Mouse (Mus musculus) neural tube, embryonic 11.5 days (tissue): ENCODE data around the gene Prps1. TPM values are rescaled to one million over a fixed set of nuclear protein-coding genes. Genes with fewer than 3 reads are reported as not detected.

ENCODE experiments used
- ATAC-seq: fragments of 200-750 bp; cut with Nextera tagmentation; 2 replicates; pipeline ENCODE4 v1.8.0; 2017; ENCODE audit warnings: moderate number of reproducible peaks, mild to moderate bottlenecking, moderate TSS enrichment, moderate library complexity; ENCODE audit not compliant: insufficient read depth, low FRiP score, low TSS enrichment
- DNase-seq: peaks from one replicate; pipeline ENCODE4 v3.0.0-alpha.2; 2015; ENCODE audit warnings: low spot score
- H3K27ac ChIP-seq: fragments of 300-500 bp; sonication (generic); 2 replicates; pipeline ENCODE4 v1.5.1; 2014; ENCODE audit warnings: low read depth, mild to moderate bottlenecking, low read length
- H3K27me3 ChIP-seq: fragments of 300-500 bp; sonication (generic); 2 replicates; pipeline ENCODE4 v1.6.1; 2014; ENCODE audit warnings: mild to moderate bottlenecking, low read length, mixed read lengths; ENCODE audit not compliant: control insufficient read depth, insufficient read depth
- H3K36me3 ChIP-seq: fragments of 300-500 bp; sonication (generic); 2 replicates; pipeline ENCODE4 v1.6.1; 2014; ENCODE audit warnings: mild to moderate bottlenecking, low read length, moderate library complexity, mixed read lengths; ENCODE audit not compliant: control insufficient read depth, insufficient read depth
- H3K4me1 ChIP-seq: fragments of 300-500 bp; sonication (generic); 2 replicates; pipeline ENCODE4 v1.6.1; 2014; ENCODE audit warnings: low read length, mixed read lengths; ENCODE audit not compliant: control insufficient read depth, insufficient read depth
- H3K4me2 ChIP-seq: fragments of 300-500 bp; sonication (generic); 2 replicates; pipeline ENCODE4 v1.6.1; 2014; ENCODE audit warnings: low read depth, mild to moderate bottlenecking, moderate library complexity
- H3K4me3 ChIP-seq: fragments of 300-500 bp; sonication (generic); 2 replicates; pipeline ENCODE4 v1.5.1; 2014; ENCODE audit warnings: low read depth, low read length
- H3K9ac ChIP-seq: fragments of 300-500 bp; sonication (generic); 2 replicates; pipeline ENCODE4 v1.6.1; 2014; ENCODE audit warnings: mild to moderate bottlenecking, low read length
- H3K9me3 ChIP-seq: fragments of 300-500 bp; sonication (generic); 2 replicates; pipeline ENCODE4 v1.6.1; 2016; ENCODE audit warnings: low read length; ENCODE audit not compliant: control insufficient read depth
- WGBS: fragments of 180-500 bp; shearing (Covaris S2); extraction: QIAGEN DNeasy Blood & Tissue Kit; methylation state at CpG from one replicate; pipeline ENCODE4 v1.1.7; 2014; 5-methylcytosine and 5-hydroxymethylcytosine counted together
- polyA plus RNA-seq: library from polyadenylated mRNA; unstranded; fragments of >200 nt; fragmentation: Nextera tagmentation; extraction: Ambion mirVana; gene quantifications from 2 replicates; pipeline ENCODE4 v1.2.1, GENCODE M21; 2014

The Prps1 gene
- polyA plus RNA-seq, 1 experiment from 2014 or later, result 83.8 TPM

GRCm38 (mm10) chrX:140520146-140521102 is 64.0 kb downstream of the Prps1 start:
- ATAC-seq (peak; percentile 95), DNase-seq (peak; percentile 77)
- H3K36me3 ChIP-seq, result no peaks in the 10 kb centered on the region
- H3K9me3 ChIP-seq, result no peaks in the 10 kb centered on the region
- 20% methylated on average over 25 of the region's 25 CpGs for WGBS
- H3K4me1 ChIP-seq, result no peaks in the 10 kb centered on the region
- no peaks in the 10 kb centered on the region; the same call in 1 of the 2 replicates for H3K27me3 ChIP-seq
- peak overlapping the region; percentile 30 for H3K4me2 ChIP-seq
- no peak overlapping the region for H3K27ac ChIP-seq
- H3K4me3 ChIP-seq, result no peak overlapping the region
- no peak overlapping the region for H3K9ac ChIP-seq

DNA sequence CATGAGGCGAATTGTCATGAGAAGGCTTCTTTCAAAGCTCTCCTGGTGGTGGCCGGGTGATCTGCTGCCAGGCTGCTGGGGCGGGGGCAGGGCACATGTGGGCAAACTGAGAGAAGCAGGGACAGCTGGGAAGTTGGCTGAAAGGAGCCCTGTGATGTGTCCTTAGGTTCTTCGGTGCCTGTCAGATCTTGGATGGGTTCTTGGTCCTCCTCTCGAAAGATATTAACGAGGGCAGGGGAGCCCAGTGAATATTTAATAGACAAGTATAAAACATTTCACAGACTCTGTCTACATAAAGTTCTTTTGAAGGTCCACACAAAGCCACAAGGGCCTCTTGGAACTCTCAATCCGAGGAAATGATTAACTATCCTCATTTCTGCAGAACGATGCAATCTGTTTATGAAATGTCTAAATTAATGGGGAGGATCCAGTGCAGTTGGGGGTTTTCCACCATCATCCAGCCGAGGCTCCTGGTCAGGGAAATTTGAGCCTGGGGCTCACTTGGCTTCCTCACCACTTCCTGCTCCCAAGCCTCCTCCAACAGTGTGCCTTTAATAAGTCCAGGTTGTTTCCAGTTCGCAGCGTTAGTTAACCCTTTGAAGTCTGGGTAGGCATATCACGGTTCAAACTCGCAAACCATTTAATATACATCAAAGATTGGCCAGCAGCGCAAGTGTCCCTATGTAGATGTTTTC is 65.8 kb downstream of the Prps1 start:
- H3K4me1 ChIP-seq, result no peaks in the 10 kb centered on the region
- H3K9me3 ChIP-seq, result no peaks in the 10 kb centered on the region
- H3K4me3 ChIP-seq, result no peak overlapping the region
- H3K27ac ChIP-seq, result no peak overlapping the region
- no peaks in the 10 kb centered on the region for H3K36me3 ChIP-seq
- no peak for ATAC-seq
- 70% methylated on average over 14 of the region's 14 CpGs for WGBS
- H3K4me2 ChIP-seq, result no peak overlapping the region
- no peak overlapping the region for H3K9ac ChIP-seq
- DNase-seq, result no peak
- H3K27me3 ChIP-seq, result no peaks in the 10 kb centered on the region; the same call in 1 of the 2 replicates

DNA sequence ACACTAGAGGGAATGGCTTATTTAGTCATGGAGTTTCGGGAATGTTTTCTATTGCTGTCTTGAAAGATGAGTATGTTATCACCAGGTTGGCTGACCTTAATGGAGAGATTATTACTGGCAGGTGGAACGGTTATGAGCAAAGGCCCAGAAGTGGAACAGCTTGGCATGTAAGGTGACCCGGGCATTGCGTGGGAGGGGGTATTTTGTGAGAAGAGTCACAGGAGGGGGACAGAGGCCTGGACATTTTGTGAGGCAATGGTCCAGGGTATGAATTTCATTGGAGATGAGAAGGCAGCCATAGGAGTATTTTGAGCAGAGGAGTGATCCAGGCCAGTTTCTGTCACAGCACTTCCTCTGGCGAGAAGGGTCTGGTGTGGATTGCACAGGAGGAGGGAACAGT is 67.8 kb downstream of the Prps1 start:
- Histone ChIP-seq H3K4me3 (no peak overlapping the region), H3K36me3 (no peaks in the 10 kb centered on the region), H3K4me1 (no peaks in the 10 kb centered on the region), H3K4me2 (no peak overlapping the region), H3K27ac (no peak overlapping the region), H3K9me3 (no peaks in the 10 kb centered on the region), H3K27me3 (no peaks in the 10 kb centered on the region; the same call in 1 of the 2 replicates), H3K9ac (no peak overlapping the region)
- WGBS, result 94% methylated on average over 5 of the region's 5 CpGs
- ATAC-seq (no peak), DNase-seq (no peak)

Other genes starting within 250 kb of the Prps1 start
- gene Frmpd3, start 114.3 kb upstream of the Prps1 start, polyA plus RNA-seq, result 1.3 and 2.7 TPM in 2 replicates
- 145 and 153 TPM in 2 replicates for gene Tsc22d3, start 144.0 kb downstream of the Prps1 start, polyA plus RNA-seq
- gene Mid2, start 208.0 kb downstream of the Prps1 start, polyA plus RNA-seq, result 3.8 and 6.6 TPM in 2 replicates